Mouse (Mus musculus): ENCODE measurements at regions not wholly inside any gene's neighbourhood (a gene's known extent, or its start where the extent isn't known, plus 50 kb on each side); places are given as distances from the start of the nearest gene placed in this dataset.

- no peak for TF ChIP-seq NANOG (IDR thresholded peaks at IDR 0.05; ENCODE audit: borderline replicate concordance, low read length)
- no peak for TF ChIP-seq CTCF (conservative IDR thresholded peaks at IDR 0.05; ENCODE audit: low read length)
- TF ChIP-seq POU5F1 (IDR thresholded peaks at IDR 0.05; ENCODE audit: borderline replicate concordance, low read length) = no peak
- Histone ChIP-seq H3K36me3 (ENCODE audit: insufficient read depth, low read length) (no peaks in the 10 kb centered on the region), H3K9me3 (ENCODE audit: low read length) (no peaks in the 10 kb centered on the region), H3K27me3 (ENCODE audit: insufficient read depth, low read length) (no peaks in the 10 kb centered on the region), H3K4me1 (replicated peaks; ENCODE audit: low read depth, low read length) (no peaks in the 10 kb centered on the region), H3K4me3 (replicated peaks; ENCODE audit: low read length) (no peak overlapping the region)
Observed at GRCm38 (mm10) chr13:26497086-26497485, 272.9 kb downstream of the Hdgfl1 start.

DNA sequence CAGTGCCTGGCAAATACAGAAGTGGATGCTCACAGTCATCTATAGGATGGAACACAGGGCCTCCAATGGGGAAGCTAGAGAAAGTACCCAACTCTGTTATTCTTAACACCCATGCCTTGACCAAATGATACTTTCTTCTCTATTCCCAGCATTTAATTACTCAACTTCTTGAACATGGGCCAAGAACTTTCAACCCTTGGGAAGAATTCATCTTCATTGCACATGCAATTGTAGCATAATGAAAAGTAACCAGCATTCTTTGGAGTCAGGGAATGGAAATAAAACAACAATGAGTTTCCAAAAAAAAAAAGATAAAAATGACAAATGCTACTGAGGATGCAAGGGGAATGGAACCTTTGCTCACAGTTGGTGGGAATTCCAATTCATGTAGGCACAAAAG lies 274.1 kb downstream of the Hdgfl1 start:
- TF ChIP-seq NANOG (IDR thresholded peaks at IDR 0.05; ENCODE audit: borderline replicate concordance, low read length) (no peak), CTCF (conservative IDR thresholded peaks at IDR 0.05; ENCODE audit: low read length) (no peak), POU5F1 (IDR thresholded peaks at IDR 0.05; ENCODE audit: borderline replicate concordance, low read length) (no peak)
- Histone ChIP-seq H3K4me3 (replicated peaks; ENCODE audit: low read length) (no peak overlapping the region), H3K36me3 (ENCODE audit: insufficient read depth, low read length) (no peaks in the 10 kb centered on the region), H3K9me3 (ENCODE audit: low read length) (no peaks in the 10 kb centered on the region), H3K4me1 (replicated peaks; ENCODE audit: low read depth, low read length) (no peaks in the 10 kb centered on the region), H3K27me3 (ENCODE audit: insufficient read depth, low read length) (no peaks in the 10 kb centered on the region)

DNA sequence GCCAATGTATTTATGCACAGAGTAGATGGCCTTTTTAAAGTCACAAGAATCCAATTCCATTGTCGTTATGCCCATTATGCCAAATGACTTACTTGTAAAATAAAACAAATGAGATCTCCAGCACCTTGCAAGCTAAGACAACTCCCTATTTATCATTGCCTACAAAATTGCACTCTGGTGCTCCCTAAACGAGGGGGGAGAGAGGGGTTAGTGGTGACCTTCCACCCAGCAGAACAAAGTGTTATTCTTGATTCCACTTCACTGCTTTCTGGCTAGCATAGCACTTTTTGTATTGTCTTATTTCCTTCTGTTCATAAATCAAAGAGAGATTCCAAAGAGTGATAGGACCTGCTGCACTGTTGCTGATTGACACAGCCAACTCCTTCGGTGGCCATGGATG lies 300.6 kb downstream of the Hdgfl1 start:
- H3K4me1 ChIP-seq (replicated peaks; ENCODE audit: low read depth, low read length) = no peaks in the 10 kb centered on the region

DNA sequence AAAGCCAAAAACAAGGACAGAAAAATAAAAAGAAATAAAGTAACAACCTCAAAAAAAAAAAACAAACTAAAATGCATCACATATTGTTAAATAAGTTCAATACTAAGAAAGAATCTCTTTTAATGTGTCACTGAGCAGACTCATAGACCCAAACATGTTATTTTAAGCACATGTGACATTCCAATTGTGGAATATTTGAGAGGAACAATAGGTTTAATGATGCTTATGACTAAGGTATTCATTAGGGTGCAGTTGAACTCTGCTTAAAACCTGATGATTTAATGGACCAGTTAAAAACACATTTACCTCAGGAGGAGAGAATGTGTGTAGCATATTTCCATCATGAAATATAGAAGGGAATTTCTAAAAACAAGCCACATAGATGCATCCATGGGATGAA lies 302.4 kb downstream of the Hdgfl1 start:
- Histone ChIP-seq H3K4me3 (replicated peaks; ENCODE audit: low read length) (no peak overlapping the region), H3K27me3 (ENCODE audit: insufficient read depth, low read length) (no peaks in the 10 kb centered on the region), H3K4me1 (replicated peaks; ENCODE audit: low read depth, low read length) (no peaks in the 10 kb centered on the region), H3K9me3 (ENCODE audit: low read length) (no peaks in the 10 kb centered on the region), H3K36me3 (ENCODE audit: insufficient read depth, low read length) (no peaks in the 10 kb centered on the region)
- no peak for TF ChIP-seq POU5F1 (IDR thresholded peaks at IDR 0.05; ENCODE audit: borderline replicate concordance, low read length)
- TF ChIP-seq CTCF (conservative IDR thresholded peaks at IDR 0.05; ENCODE audit: low read length) = no peak
- TF ChIP-seq NANOG (IDR thresholded peaks at IDR 0.05; ENCODE audit: borderline replicate concordance, low read length) = no peak

More for the DNA sequence above, 300.6 kb downstream of the Hdgfl1 start:
- H3K4me3 ChIP-seq (replicated peaks; ENCODE audit: low read length) = no peak overlapping the region
- H3K36me3 ChIP-seq (ENCODE audit: insufficient read depth, low read length) = no peaks in the 10 kb centered on the region
- no peaks in the 10 kb centered on the region for H3K27me3 ChIP-seq (ENCODE audit: insufficient read depth, low read length)
- H3K9me3 ChIP-seq (ENCODE audit: low read length) = no peaks in the 10 kb centered on the region
- TF ChIP-seq CTCF (conservative IDR thresholded peaks at IDR 0.05; ENCODE audit: low read length) = no peak
- no peak for TF ChIP-seq NANOG (IDR thresholded peaks at IDR 0.05; ENCODE audit: borderline replicate concordance, low read length)
- TF ChIP-seq POU5F1 (IDR thresholded peaks at IDR 0.05; ENCODE audit: borderline replicate concordance, low read length) = no peak

DNA sequence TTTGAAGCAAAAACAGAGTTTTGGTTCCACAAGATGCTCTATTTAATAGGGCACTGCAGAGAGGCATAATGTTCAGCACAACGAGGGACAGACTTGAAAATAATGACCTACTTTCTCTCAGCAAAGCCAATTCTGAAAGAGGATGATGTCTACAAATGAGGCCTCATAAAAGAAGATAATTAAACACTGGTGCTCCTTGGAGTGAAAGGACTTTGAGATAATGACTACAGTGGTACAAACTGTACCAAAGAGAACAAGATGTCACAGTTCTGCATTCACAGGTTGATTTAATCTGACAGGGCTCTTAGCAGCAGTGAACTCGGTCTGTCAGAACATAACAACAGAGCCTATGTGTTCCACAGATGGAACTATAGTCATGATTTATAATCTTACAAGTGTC lies 305.4 kb downstream of the Hdgfl1 start:
- no peak for TF ChIP-seq POU5F1 (IDR thresholded peaks at IDR 0.05; ENCODE audit: borderline replicate concordance, low read length)
- no peak for TF ChIP-seq CTCF (conservative IDR thresholded peaks at IDR 0.05; ENCODE audit: low read length)
- no peak for TF ChIP-seq NANOG (IDR thresholded peaks at IDR 0.05; ENCODE audit: borderline replicate concordance, low read length)

GRCm38 (mm10) chr13:26464096-26464495 lies 305.9 kb downstream of the Hdgfl1 start:
- Histone ChIP-seq H3K9me3 (ENCODE audit: low read length) (no peaks in the 10 kb centered on the region), H3K36me3 (ENCODE audit: insufficient read depth, low read length) (no peaks in the 10 kb centered on the region), H3K4me3 (replicated peaks; ENCODE audit: low read length) (no peak overlapping the region), H3K4me1 (replicated peaks; ENCODE audit: low read depth, low read length) (no peaks in the 10 kb centered on the region), H3K27me3 (ENCODE audit: insufficient read depth, low read length) (no peaks in the 10 kb centered on the region)
- TF ChIP-seq NANOG (IDR thresholded peaks at IDR 0.05; ENCODE audit: borderline replicate concordance, low read length) (no peak), POU5F1 (IDR thresholded peaks at IDR 0.05; ENCODE audit: borderline replicate concordance, low read length) (no peak), CTCF (conservative IDR thresholded peaks at IDR 0.05; ENCODE audit: low read length) (no peak)

More for the DNA sequence above, 305.4 kb downstream of the Hdgfl1 start:
- H3K27me3 ChIP-seq (ENCODE audit: insufficient read depth, low read length) = no peaks in the 10 kb centered on the region
- no peaks in the 10 kb centered on the region for H3K36me3 ChIP-seq (ENCODE audit: insufficient read depth, low read length)
- no peaks in the 10 kb centered on the region for H3K4me1 ChIP-seq (replicated peaks; ENCODE audit: low read depth, low read length)
- no peak overlapping the region for H3K4me3 ChIP-seq (replicated peaks; ENCODE audit: low read length)
- no peaks in the 10 kb centered on the region for H3K9me3 ChIP-seq (ENCODE audit: low read length)

GRCm38 (mm10) chr13:26457487-26458253 lies 312.3 kb downstream of the Hdgfl1 start:
- Histone ChIP-seq H3K36me3 (ENCODE audit: insufficient read depth, low read length) (no peaks in the 10 kb centered on the region), H3K27me3 (ENCODE audit: insufficient read depth, low read length) (no peaks in the 10 kb centered on the region), H3K4me3 (replicated peaks; ENCODE audit: low read length) (no peak overlapping the region), H3K4me1 (replicated peaks; ENCODE audit: low read depth, low read length) (no peaks in the 10 kb centered on the region), H3K9me3 (ENCODE audit: low read length) (no peaks in the 10 kb centered on the region)
- TF ChIP-seq POU5F1 (IDR thresholded peaks at IDR 0.05; ENCODE audit: borderline replicate concordance, low read length) (no peak), CTCF (conservative IDR thresholded peaks at IDR 0.05; ENCODE audit: low read length) (no peak)

- Histone ChIP-seq H3K36me3 (ENCODE audit: insufficient read depth, low read length) (no peaks in the 10 kb centered on the region), H3K4me3 (replicated peaks; ENCODE audit: low read length) (no peak overlapping the region), H3K9me3 (ENCODE audit: low read length) (no peaks in the 10 kb centered on the region), H3K4me1 (replicated peaks; ENCODE audit: low read depth, low read length) (no peaks in the 10 kb centered on the region), H3K27me3 (ENCODE audit: insufficient read depth, low read length) (no peaks in the 10 kb centered on the region)
- TF ChIP-seq POU5F1 (IDR thresholded peaks at IDR 0.05; ENCODE audit: borderline replicate concordance, low read length) (no peak), CTCF (conservative IDR thresholded peaks at IDR 0.05; ENCODE audit: low read length) (no peak), NANOG (IDR thresholded peaks at IDR 0.05; ENCODE audit: borderline replicate concordance, low read length) (no peak)
Observed at GRCm38 (mm10) chr13:26426639-26427038, 343.3 kb downstream of the Hdgfl1 start.

DNA sequence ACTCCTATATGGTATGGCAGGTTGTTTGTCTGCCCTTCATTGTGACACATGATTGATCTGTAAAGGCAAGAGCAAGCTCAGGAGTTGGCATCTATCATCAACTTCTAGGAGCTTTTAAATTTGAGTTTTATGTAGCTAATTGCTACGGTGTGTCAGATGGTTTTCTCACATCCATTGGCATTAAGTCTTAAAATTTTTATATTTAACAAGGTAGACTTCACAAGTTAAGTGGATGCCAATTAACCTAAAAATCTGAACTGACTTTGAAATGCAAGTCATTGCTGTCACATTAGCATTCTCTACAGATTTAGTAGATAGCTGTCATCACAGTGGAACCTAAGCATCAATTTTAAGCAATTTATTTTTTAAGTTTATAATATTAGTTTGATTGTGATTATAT lies 345.5 kb downstream of the Hdgfl1 start:
- Histone ChIP-seq H3K27me3 (ENCODE audit: insufficient read depth, low read length) (no peaks in the 10 kb centered on the region), H3K4me1 (replicated peaks; ENCODE audit: low read depth, low read length) (no peaks in the 10 kb centered on the region), H3K9me3 (ENCODE audit: low read length) (no peaks in the 10 kb centered on the region), H3K4me3 (replicated peaks; ENCODE audit: low read length) (no peak overlapping the region), H3K36me3 (ENCODE audit: insufficient read depth, low read length) (no peaks in the 10 kb centered on the region)
- TF ChIP-seq POU5F1 (IDR thresholded peaks at IDR 0.05; ENCODE audit: borderline replicate concordance, low read length) (no peak), CTCF (conservative IDR thresholded peaks at IDR 0.05; ENCODE audit: low read length) (no peak), NANOG (IDR thresholded peaks at IDR 0.05; ENCODE audit: borderline replicate concordance, low read length) (no peak)
